Mouse (Mus musculus): ENCODE data around the gene Zscan4-ps3.
A peak's percentile ranks its signal among the peaks of the same experiment; 100 is the strongest.
"Not testable (repeated sequence)": the region's sequence is repeated elsewhere in the genome, so short reads cannot be mapped to it uniquely, and the experiment has no call there.

Zscan4-ps3 gene

GRCm38 (mm10) chr7:11609008-11609407, at the start of gene Zscan4-ps3:
Gene Zscan4-ps3, plus strand, starts transcription at chr7:11609308.
- not testable (repeated sequence) for DNase-seq

DNA sequence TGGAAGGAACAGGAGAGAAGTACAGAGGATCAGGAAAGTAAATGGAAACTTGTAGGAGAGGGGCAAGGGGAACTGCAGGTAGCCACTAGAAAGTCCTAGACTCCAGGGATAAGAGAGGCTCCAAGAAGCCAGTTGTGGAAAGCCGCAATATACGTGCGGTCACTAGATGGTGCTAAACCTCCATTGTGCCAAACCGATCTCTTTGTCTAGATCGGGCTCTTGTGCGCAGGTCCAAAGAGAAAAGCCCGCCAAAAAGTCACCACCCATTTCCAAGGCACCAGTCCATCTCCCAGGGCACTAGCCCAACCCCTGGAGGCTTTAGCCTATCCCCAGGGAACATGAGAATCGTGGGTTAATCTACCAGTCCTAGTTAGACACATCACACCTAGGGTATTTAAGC, 8.0 kb downstream of the Zscan4-ps3 start:
- peak; percentile 1 for DNase-seq

Measured in right cerebral cortex, postnatal 4 days (tissue).